Mouse (Mus musculus): ENCODE measurements around the gene Sftpa1.
A peak's percentile ranks its signal among the peaks of the same experiment; 100 is the strongest.

Sftpa1 gene

DNA sequence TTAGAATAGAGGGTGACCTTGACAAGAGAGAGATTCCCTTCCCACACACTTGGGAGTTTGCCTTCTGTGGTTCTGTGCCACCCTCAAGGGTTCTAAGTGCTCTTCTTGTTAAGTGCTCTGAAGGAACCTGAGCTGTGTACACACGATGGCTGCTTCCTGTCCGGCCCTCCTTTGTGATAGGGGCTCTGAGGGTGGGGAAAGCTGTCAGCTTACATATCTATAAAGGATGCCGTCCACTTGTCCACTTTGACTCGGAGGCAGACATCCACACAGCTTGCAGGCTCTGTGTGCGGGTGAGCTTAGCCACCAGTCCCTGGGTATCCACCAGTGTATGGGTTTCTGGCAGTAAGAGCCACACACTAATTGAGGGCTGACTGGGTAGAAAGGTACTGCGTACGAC, at the start of gene Sftpa1:
Gene Sftpa1 (plus strand): TSS at position 243 of the 400 bp plus-strand sequence.
- no peak for DNase-seq (ENCODE audit: low spot score in 2 of 2)

DNA sequence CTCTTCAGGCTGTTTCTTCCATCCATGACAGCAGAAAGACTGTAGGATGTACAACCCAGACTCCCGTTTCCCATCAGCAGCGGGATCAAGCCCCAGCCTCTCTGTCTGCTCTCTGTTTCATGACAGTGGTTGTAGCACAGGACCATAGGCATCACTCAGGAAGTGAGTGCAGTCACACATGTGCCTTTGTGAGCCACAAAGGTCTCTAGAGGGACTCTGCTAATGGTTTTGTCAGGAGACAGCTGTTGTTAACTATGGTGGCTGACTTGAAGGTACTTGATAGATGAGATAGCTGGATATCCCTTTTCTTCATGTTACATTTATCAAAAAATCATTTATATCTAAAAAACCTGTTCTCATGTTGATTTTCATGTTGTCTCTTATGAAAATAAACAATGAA, 49.2 kb upstream of the Sftpa1 start:
- no peak for DNase-seq (ENCODE audit: low spot score in 2 of 2)

- no peak for DNase-seq (ENCODE audit: low spot score in 2 of 2)
Observed at GRCm38 (mm10) chr14:41087509-41087908, 44.1 kb upstream of the Sftpa1 start.

GRCm38 (mm10) chr14:41090777-41091176, 40.8 kb upstream of the Sftpa1 start:
- DNase-seq (ENCODE audit: low spot score in 2 of 2) = peak in 1 of 2 experiments; percentile 25

DNA sequence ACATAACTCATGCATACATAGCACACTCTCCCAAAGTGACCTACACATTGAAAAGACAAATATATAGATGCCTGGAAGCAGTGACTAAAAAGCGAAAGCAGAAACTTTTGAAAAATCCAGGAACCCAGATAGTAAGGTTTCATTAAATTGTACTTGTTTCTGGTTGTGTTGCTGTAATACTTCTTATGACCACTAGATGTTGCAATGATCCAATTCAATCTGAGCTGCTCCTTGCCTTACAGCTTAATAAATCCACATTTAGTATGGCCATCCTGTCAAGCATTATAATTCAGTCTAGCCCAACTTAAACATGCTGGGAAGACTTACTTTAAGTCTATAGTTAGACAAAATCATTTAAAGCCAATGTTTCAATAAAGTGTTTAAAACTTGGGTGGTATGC, 37.5 kb upstream of the Sftpa1 start:
- DNase-seq (ENCODE audit: low spot score in 2 of 2) = no peak

DNA sequence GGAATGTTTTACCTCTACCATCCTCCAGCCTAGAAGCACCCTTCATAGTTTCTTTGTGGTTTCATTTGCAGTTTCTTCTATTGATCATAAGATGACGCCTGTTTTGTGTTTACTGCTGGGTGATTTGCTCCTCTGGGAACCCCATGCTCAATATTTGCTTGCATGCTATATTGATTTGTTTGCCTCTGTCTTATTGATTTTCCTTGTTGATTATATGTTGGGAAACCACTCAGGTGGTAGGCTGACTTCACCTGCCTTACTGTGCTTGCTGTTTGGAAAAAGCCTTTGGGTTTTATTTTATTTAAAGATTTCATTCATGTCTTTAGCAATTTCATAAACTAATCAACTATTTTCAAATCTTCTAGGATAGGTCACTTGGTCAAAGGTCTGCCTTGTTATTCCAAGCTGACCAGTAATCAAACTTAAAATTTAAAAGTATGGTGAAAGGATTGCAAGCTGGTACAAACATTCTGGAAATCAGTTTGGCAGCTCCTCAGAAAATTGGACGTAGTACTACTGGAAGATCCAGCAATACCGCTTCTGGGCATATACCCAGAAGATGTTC, 35.2 kb upstream of the Sftpa1 start:
- DNase-seq (ENCODE audit: low spot score in 2 of 2) = no peak

GRCm38 (mm10) chr14:41098726-41099125, 32.9 kb upstream of the Sftpa1 start:
- peak; percentile 7 to 40 for DNase-seq (ENCODE audit: low spot score in 2 of 2)

- no peak for DNase-seq (ENCODE audit: low spot score in 2 of 2)
Observed at GRCm38 (mm10) chr14:41100712-41101111, 30.9 kb upstream of the Sftpa1 start.

- no peak for DNase-seq (ENCODE audit: low spot score in 2 of 2)
Observed at GRCm38 (mm10) chr14:41101242-41101641, 30.3 kb upstream of the Sftpa1 start.

DNA sequence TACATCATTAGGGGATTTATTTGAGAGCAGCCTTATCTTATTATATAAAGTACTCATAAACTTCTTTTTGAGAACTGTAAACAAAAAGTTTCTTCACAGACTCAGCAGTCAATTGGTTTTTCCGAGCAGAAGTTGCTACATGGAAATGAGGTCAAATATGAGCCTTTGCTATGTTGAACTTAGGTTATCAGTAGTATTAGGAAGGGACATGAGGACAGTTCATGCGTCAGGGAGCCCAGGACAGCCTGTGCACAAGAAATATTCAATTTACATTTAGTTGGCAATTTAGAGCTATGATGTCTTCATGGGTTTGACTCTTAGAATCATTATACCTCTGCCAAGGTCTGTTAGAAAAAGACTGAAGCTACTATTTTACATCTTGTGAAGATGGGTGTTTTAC, 29.3 kb upstream of the Sftpa1 start:
- no peak for DNase-seq (ENCODE audit: low spot score in 2 of 2)

DNA sequence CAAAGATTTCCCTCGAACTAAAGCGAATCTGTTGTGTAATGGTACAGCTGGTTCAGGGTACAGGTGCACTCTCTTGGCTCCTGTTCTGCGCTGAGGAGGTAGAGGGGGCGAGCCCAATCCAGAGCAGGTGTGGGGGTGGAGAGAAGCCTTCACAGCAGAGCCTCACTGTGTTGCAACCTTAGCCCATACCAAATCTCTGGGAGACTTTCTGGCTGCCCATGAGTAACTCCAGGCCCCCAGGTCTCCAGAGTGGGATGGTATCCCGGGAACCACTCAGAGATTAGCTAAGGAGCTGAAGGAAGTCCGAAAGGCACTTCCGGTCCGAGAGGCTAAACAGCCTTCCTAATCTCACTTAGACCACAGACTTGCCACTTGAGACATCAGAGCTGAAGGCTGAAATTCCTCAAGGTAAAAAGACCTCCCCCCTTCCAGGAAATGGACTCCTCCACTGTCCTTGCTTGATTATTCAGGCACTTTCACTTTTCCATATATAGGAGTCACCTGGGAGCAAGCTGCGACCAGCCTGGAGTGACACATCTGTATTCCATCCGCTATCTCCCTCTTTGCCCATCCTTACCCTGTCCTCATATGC, 26.6 kb upstream of the Sftpa1 start, which contains the start of gene Mat1a:
Gene Mat1a (plus strand): TSS at position 183 of the 592 bp plus-strand sequence.
- DNase-seq (ENCODE audit: low spot score in 2 of 2) = no peak

DNA sequence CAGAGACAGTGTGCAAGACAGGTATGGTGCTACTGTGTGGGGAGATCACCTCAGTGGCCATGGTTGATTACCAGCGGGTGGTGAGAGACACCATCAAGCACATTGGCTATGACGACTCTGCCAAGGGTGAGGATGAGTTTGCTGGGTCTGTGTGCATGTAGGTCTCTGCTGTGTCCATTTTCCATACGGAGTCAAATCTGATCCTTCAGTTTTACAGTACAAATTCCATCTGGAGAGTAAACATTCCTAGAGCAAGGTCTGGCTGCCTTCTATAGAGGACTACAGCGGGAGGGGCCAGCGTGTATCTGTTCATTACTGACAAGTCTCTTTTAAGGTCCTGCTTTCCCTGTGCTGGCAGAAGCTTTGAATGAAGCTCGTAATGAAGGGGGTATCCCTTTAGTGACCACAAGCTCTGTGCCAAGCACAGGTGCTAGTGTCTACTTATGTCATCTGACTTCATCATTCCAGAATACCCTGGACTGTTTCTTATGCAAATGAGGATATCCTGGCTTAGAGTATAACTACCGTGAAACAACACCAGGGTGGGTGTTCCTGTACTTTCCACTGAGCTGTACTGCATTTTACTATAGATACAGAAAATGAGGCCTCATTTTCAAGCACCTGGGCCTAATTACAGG, 20.4 kb upstream of the Sftpa1 start:
- no peak for DNase-seq (ENCODE audit: low spot score in 2 of 2)

- no peak for DNase-seq (ENCODE audit: low spot score in 2 of 2)
Observed at GRCm38 (mm10) chr14:41112944-41113343, 18.6 kb upstream of the Sftpa1 start.

GRCm38 (mm10) chr14:41116271-41116670, 15.3 kb upstream of the Sftpa1 start:
- DNase-seq (ENCODE audit: low spot score in 2 of 2) = no peak

- no peak for DNase-seq (ENCODE audit: low spot score in 2 of 2)
Observed at GRCm38 (mm10) chr14:41124683-41125082, 6.9 kb upstream of the Sftpa1 start.

DNA sequence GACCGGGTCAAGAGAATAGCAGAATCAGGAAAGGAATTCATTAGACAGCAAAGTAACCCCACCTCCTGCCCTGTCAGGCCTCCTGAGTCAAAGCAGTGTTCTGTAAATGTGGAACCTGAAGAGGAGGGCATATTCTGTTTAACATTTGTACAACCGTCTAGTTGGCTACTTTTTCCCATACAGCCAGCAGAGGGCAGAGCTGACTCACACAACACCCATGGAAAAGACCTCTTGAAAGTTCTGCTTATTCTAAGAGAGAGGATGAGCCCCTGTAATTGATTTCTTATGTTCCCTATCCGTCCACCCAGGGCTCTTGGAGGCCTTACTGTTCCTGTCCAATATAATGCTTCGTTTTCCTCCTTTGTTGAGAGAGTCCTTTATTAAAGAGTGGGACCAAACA, 3.6 kb upstream of the Sftpa1 start:
- peak in 1 of 2 experiments; percentile 19 for DNase-seq (ENCODE audit: low spot score in 2 of 2)

GRCm38 (mm10) chr14:41137006-41137405, 5.4 kb downstream of the Sftpa1 start:
- DNase-seq (ENCODE audit: low spot score in 2 of 2) = no peak

DNA sequence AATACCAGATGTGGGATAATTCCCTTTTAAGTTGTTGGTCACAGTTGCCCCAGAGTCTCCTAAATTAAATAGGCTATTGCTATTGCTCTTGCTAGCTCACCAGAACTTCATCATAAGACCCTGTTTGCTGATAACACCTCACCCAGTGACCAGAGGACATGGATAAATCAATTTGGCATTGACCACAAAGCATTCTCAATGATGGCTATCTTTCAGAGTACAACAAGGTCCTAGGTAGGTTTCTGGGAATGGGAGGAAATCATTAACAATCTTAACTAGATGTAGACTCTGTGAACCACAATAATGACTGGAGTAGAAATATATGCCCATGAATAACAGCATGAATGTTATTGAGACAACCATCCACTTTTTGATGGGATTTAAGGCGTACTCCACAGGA, 9.1 kb downstream of the Sftpa1 start:
- DNase-seq (ENCODE audit: low spot score in 2 of 2) = no peak

- no peak for DNase-seq (ENCODE audit: low spot score in 2 of 2)
Observed at GRCm38 (mm10) chr14:41146035-41146434, 14.5 kb downstream of the Sftpa1 start.

- no peak for DNase-seq (ENCODE audit: low spot score in 2 of 2)
Observed at GRCm38 (mm10) chr14:41146922-41147321, 15.3 kb downstream of the Sftpa1 start.

DNA sequence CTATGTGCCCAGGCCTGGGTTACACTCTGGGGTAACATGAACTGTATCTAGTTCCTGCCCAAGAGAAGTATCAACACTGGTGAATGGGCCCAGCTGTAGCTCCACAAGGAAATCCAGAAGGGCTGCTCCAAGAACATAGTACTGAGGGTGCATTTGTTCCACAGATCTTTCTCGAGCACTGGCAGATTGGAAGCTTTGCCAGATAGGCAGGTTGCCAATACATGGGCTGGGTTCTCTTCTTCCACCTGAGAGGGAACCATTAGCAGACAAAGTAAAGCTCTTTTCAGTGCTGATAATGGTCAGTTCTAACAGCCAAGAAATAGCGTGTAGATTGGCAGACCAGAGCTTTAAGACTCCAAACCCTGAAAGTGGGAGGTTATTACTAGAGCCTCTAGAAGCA, 15.8 kb downstream of the Sftpa1 start:
- no peak for DNase-seq (ENCODE audit: low spot score in 2 of 2)

DNA sequence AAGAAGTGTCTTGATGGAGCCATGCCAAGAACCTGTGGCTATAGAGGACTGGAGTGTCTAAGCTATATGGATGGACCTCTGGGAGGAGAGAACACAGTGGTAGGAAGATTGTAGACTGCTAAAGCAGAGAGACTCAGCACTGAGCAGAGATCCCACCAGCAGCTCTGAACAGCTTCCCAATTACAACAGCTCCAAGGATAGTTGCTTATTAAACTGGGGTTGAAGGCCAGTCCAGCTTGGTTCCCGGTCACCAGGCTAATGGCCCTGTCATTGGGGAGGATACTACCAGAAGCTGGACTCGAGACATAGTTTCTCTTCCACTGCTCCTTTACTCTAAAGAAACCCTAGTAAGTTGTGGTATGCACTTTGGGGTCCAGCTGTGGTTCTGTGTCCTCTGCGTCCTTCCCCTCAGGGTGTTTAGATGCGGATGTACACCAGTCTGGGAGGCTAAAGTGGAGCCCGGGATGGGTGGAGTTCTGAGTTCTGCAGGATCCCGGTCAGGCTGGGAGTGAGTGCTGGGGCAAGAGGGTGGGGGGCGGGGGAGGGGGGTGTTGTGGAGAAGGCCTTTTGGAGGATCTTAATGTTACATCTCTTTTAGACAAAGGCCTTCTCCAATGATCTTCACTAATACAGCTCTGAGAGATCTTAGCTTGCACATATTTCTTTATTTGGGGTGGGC, 19.8 kb downstream of the Sftpa1 start, which contains the start of gene Mbl1:
Gene Mbl1 (plus strand): TSS at position 239 of the 679 bp plus-strand sequence.
- no peak for DNase-seq (ENCODE audit: low spot score in 2 of 2)

DNA sequence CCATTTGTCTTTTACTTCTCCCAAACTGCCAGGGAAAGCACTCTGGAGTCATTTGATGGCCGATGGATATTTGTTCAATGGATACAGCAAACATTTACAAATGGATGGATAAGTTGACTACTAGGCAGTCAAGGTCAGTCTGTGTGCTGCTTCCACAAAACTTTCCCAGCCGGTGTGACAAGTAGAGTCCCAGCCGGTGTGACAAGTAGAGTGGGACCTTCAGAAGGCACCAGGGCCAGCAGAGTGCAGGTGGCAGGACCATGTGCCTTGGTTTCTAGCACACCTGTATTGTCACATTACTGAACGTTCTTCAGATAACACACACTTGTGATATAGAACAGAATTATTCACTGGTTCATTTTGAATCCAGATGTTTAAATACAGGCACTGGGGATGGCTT, 28.5 kb downstream of the Sftpa1 start:
- no peak for DNase-seq (ENCODE audit: low spot score in 2 of 2)

Measured in left cerebral cortex, adult 9 months (tissue).